Mouse (Mus musculus): ENCODE results near the gene Asap2. TPM values are rescaled to one million over a fixed set of nuclear protein-coding genes. Genes with fewer than 3 reads are reported as not detected.

Gene Asap2
- polyA plus RNA-seq, 1 experiment: 0.01 TPM

DNA sequence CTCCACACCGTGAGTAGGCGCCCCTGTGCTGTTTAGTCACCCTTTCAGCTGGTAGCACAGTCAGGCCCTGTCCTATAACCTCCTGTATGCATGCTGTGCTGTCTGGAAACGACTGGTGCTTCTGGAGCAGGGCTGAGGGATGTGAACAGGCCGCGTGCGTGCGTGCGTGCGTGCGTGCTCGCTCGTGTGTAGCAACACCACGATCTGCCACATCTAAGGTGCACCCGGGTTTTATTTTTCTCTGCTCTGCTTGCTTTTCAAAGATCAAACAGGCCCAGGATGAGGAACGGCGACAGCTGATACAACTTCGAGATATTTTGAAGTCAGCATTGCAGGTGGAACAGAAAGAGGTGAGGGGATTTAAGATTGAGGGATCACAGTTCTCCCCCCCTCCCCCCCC is 222.6 kb downstream of the Asap2 start:
- Histone ChIP-seq H3K4me3 (replicated peaks) (no peak overlapping the region), H3K27me3 (ENCODE audit: control insufficient read depth) (no peaks in the 10 kb centered on the region), H3K36me3 (ENCODE audit: control insufficient read depth) (no peaks in the 10 kb centered on the region; the same call in 1 of the 2 replicates), H3K9me3 (ENCODE audit: control insufficient read depth, low read length) (no peaks in the 10 kb centered on the region), H3K4me1 (ENCODE audit: control insufficient read depth) (no peaks in the 10 kb centered on the region)
- TF ChIP-seq GATA1 (IDR thresholded peaks at IDR 0.05; ENCODE audit: low read length) (no peak), TAL1 (IDR thresholded peaks at IDR 0.05; ENCODE audit: low read length) (no peak)

DNA sequence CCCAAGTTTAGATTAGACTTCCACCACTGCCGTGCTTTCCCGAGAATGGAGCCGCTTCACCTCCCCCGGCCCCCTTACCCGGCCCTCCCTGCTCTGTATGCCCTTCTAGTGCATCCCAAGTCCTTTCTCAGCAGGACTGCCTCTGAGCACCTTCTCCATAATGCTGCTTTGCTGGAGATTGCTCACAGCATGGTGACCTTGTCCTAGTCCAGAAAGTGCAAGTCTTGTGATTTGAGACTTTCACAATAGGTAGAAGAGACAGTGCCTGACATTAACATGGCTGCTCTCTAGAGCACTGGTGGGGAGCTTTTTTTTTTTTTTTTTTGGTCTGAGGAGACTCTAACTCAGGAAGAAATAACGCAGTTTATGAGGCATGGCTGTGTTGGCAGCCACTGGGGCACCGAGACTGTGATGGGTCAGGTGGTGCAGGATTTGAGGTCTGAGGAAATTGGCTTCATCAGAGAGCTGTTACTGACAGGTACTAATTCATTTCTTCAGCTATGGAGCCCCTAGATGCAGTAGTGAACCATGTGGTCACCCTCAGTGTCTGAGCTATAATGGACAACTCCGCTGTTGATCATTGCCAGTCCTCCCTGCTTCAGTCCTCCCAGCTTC is 224.4 kb downstream of the Asap2 start:
- no peaks in the 10 kb centered on the region; the same call in 1 of the 2 replicates for H3K36me3 ChIP-seq (ENCODE audit: control insufficient read depth)
- TF ChIP-seq TAL1 (IDR thresholded peaks at IDR 0.05; ENCODE audit: low read length): no peak
- no peak for TF ChIP-seq GATA1 (IDR thresholded peaks at IDR 0.05; ENCODE audit: low read length)
- H3K4me1 ChIP-seq (ENCODE audit: control insufficient read depth): no peaks in the 10 kb centered on the region
- no peaks in the 10 kb centered on the region for H3K9me3 ChIP-seq (ENCODE audit: control insufficient read depth, low read length)
- H3K4me3 ChIP-seq (replicated peaks): no peak overlapping the region
- no peaks in the 10 kb centered on the region for H3K27me3 ChIP-seq (ENCODE audit: control insufficient read depth)

- Histone ChIP-seq H3K4me3 (replicated peaks) (no peak overlapping the region), H3K4me1 (ENCODE audit: control insufficient read depth) (no peaks in the 10 kb centered on the region), H3K36me3 (ENCODE audit: control insufficient read depth) (no peaks in the 10 kb centered on the region; the same call in 1 of the 2 replicates), H3K9me3 (ENCODE audit: control insufficient read depth, low read length) (no peaks in the 10 kb centered on the region), H3K27me3 (ENCODE audit: control insufficient read depth) (no peaks in the 10 kb centered on the region)
- TF ChIP-seq TAL1 (IDR thresholded peaks at IDR 0.05; ENCODE audit: low read length) (no peak), GATA1 (IDR thresholded peaks at IDR 0.05; ENCODE audit: low read length) (no peak)
These were observed 227.7 kb downstream of the Asap2 start for GRCm38 (mm10) chr12:21217776-21218444.

- TF ChIP-seq GATA1 (IDR thresholded peaks at IDR 0.05; ENCODE audit: low read length): no peak
- TF ChIP-seq TAL1 (IDR thresholded peaks at IDR 0.05; ENCODE audit: low read length): no peak
- Histone ChIP-seq H3K9me3 (ENCODE audit: control insufficient read depth, low read length) (no peaks in the 10 kb centered on the region), H3K36me3 (ENCODE audit: control insufficient read depth) (no peaks in the 10 kb centered on the region; the same call in 1 of the 2 replicates), H3K27me3 (ENCODE audit: control insufficient read depth) (no peaks in the 10 kb centered on the region), H3K4me3 (replicated peaks) (no peak overlapping the region), H3K4me1 (ENCODE audit: control insufficient read depth) (peaks cover 3% of the 10 kb centered on the region; the same call in 1 of the 2 replicates)
These were observed 230.3 kb downstream of the Asap2 start for GRCm38 (mm10) chr12:21220596-21220995.

GRCm38 (mm10) chr12:21223923-21224322 is 233.7 kb downstream of the Asap2 start:
- Histone ChIP-seq H3K36me3 (ENCODE audit: control insufficient read depth) (no peaks in the 10 kb centered on the region; the same call in 1 of the 2 replicates), H3K27me3 (ENCODE audit: control insufficient read depth) (no peaks in the 10 kb centered on the region), H3K4me1 (ENCODE audit: control insufficient read depth) (peaks cover 29% of the 10 kb centered on the region), H3K9me3 (ENCODE audit: control insufficient read depth, low read length) (no peaks in the 10 kb centered on the region), H3K4me3 (replicated peaks) (no peak overlapping the region)
- TF ChIP-seq TAL1 (IDR thresholded peaks at IDR 0.05; ENCODE audit: low read length): no peak
- no peak for TF ChIP-seq GATA1 (IDR thresholded peaks at IDR 0.05; ENCODE audit: low read length)

GRCm38 (mm10) chr12:21225358-21225757 is 235.1 kb downstream of the Asap2 start:
- Histone ChIP-seq H3K27me3 (ENCODE audit: control insufficient read depth) (no peaks in the 10 kb centered on the region), H3K4me3 (replicated peaks) (no peak overlapping the region), H3K4me1 (ENCODE audit: control insufficient read depth) (peaks cover 44% of the 10 kb centered on the region), H3K36me3 (ENCODE audit: control insufficient read depth) (no peaks in the 10 kb centered on the region), H3K9me3 (ENCODE audit: control insufficient read depth, low read length) (no peaks in the 10 kb centered on the region)
- TF ChIP-seq TAL1 (IDR thresholded peaks at IDR 0.05; ENCODE audit: low read length) (no peak), GATA1 (IDR thresholded peaks at IDR 0.05; ENCODE audit: low read length) (no peak)

DNA sequence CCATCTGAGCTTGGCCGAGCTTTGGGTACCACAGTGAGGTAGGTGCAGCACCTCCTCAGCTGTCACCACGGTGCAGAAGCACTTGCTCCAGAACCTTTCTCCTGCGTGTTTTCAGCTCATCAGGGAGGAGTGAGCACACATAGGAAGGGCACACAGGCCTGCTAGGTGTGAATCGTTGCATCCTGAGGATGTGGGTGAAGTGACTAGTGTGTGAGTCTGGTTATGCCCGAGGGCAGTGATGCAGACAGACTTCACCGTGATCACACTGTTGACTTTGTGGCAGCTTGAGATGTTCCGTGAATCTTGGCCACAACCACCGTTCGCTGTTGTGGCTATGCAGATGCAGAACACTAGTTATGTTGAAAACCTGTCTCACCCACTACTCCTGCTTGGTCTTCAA is 236.1 kb downstream of the Asap2 start:
- no peaks in the 10 kb centered on the region for H3K9me3 ChIP-seq (ENCODE audit: control insufficient read depth, low read length)
- no peaks in the 10 kb centered on the region for H3K36me3 ChIP-seq (ENCODE audit: control insufficient read depth)
- H3K4me3 ChIP-seq (replicated peaks): no peak overlapping the region
- peaks cover 44% of the 10 kb centered on the region for H3K4me1 ChIP-seq (ENCODE audit: control insufficient read depth)
- TF ChIP-seq TAL1 (IDR thresholded peaks at IDR 0.05; ENCODE audit: low read length): no peak
- no peak for TF ChIP-seq GATA1 (IDR thresholded peaks at IDR 0.05; ENCODE audit: low read length)
- H3K27me3 ChIP-seq (ENCODE audit: control insufficient read depth): no peaks in the 10 kb centered on the region

DNA sequence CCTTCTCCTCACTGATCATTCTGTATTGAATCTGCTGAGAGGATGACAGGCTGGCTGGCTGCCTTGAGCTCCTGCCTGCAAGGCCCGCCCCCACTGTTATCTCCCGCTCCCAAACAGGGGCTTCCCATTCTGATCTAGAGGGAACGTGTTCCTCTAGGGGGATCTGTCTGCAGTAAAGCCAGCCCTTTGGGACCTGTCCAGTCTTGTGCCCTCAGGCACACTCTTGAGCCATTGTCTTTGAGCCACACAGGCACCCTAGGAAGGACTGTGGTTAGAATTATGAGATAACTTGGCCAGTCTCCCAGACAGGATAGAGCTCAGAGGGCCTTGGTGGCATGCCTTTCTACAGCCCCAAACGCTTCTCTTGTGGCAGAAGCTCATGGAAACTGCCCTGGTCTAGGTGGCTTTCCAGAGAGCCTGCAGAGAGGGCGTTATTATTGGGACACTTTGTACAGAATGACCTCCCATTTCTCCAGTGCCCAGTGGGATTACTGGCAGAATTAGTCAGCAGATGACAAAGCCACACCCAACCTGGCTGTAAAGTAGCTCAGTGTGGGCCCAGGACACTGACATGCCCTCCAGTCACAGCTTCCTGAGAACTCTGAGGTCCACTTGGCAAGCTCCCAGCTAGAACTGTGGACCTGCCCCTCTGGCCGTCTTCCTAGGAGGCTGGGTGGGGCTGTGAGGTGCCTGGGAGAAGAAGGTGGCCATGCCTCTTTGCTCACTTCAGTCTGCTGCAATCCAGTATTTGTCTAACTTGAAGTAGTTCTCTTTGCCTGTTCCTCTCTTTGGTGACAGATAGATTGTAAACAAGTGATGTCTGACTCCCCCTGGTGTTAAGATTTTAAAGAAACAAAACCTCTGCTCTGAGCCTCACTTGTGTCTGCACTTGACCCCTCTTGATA is 237.1 kb downstream of the Asap2 start:
- H3K36me3 ChIP-seq (ENCODE audit: control insufficient read depth): no peaks in the 10 kb centered on the region
- peak overlapping the region; percentile 17 for H3K4me3 ChIP-seq (replicated peaks)
- H3K27me3 ChIP-seq (ENCODE audit: control insufficient read depth): no peaks in the 10 kb centered on the region
- TF ChIP-seq GATA1 (IDR thresholded peaks at IDR 0.05; ENCODE audit: low read length): no peak
- TF ChIP-seq TAL1 (IDR thresholded peaks at IDR 0.05; ENCODE audit: low read length): no peak
- H3K4me1 ChIP-seq (ENCODE audit: control insufficient read depth): peaks cover 44% of the 10 kb centered on the region
- no peaks in the 10 kb centered on the region for H3K9me3 ChIP-seq (ENCODE audit: control insufficient read depth, low read length)

- Histone ChIP-seq H3K4me1 (ENCODE audit: control insufficient read depth) (peaks cover 44% of the 10 kb centered on the region), H3K36me3 (ENCODE audit: control insufficient read depth) (no peaks in the 10 kb centered on the region), H3K4me3 (replicated peaks) (no peak overlapping the region), H3K27me3 (ENCODE audit: control insufficient read depth) (no peaks in the 10 kb centered on the region), H3K9me3 (ENCODE audit: control insufficient read depth, low read length) (no peaks in the 10 kb centered on the region)
- TF ChIP-seq TAL1 (IDR thresholded peaks at IDR 0.05; ENCODE audit: low read length): no peak
- TF ChIP-seq GATA1 (IDR thresholded peaks at IDR 0.05; ENCODE audit: low read length): no peak
These were observed 238.4 kb downstream of the Asap2 start for GRCm38 (mm10) chr12:21228650-21229049.

Measured in erythroblast, embryonic 14.5 days (primary cell).